Mouse (Mus musculus) lung, postnatal 0 days (tissue): ENCODE data around the gene Epha5. TPM values are rescaled to one million over a fixed set of nuclear protein-coding genes. Genes with fewer than 3 reads are reported as not detected.

Experiments
- ATAC-seq: fragments of 200-750 bp; cut with Nextera tagmentation; 2 replicates; pipeline ENCODE4 v1.8.0; 2017; ENCODE audit warnings: moderate library complexity
- DNase-seq: peaks from one replicate; pipeline ENCODE4 v3.0.0-alpha.2; 2016; ENCODE audit warnings: low spot score
- H3K27ac ChIP-seq: fragments of 300-500 bp; sonication (generic); 2 replicates; pipeline ENCODE4 v1.5.1; 2014; ENCODE audit warnings: antibody characterized with exemption, mild to moderate bottlenecking, low read length, mixed read lengths
- H3K27me3 ChIP-seq: fragments of 300-500 bp; sonication (generic); replicated peaks from 2 replicates; pipeline ENCODE4 v1.6.1; 2014; ENCODE audit warnings: low read length, mixed read lengths; ENCODE audit not compliant: insufficient read depth
- H3K36me3 ChIP-seq: fragments of 300-500 bp; sonication (generic); 2 replicates; pipeline ENCODE4 v1.6.1; 2014; ENCODE audit warnings: low read length, mixed read lengths; ENCODE audit not compliant: insufficient read depth
- H3K4me1 ChIP-seq: fragments of 300-500 bp; sonication (generic); 2 replicates; pipeline ENCODE4 v1.6.1; 2014; ENCODE audit warnings: antibody characterized with exemption, low read depth, low read length, mixed read lengths; ENCODE audit not compliant: insufficient read depth
- H3K4me2 ChIP-seq: fragments of 300-500 bp; sonication (generic); replicated peaks from 2 replicates; pipeline ENCODE4 v1.6.1; 2014; ENCODE audit warnings: low read depth, mild to moderate bottlenecking, low read length, moderate library complexity, mixed read lengths
- H3K4me3 ChIP-seq: fragments of 300-500 bp; sonication (generic); 2 replicates; pipeline ENCODE4 v1.5.1; 2014; ENCODE audit warnings: low read depth, low read length
- H3K9ac ChIP-seq: fragments of 300-500 bp; sonication (generic); replicated peaks from 2 replicates; pipeline ENCODE4 v1.6.1; 2014; ENCODE audit warnings: low read depth, mild to moderate bottlenecking
- H3K9me3 ChIP-seq: fragments of 300-500 bp; sonication (generic); 2 replicates; pipeline ENCODE4 v1.6.1; 2016; ENCODE audit warnings: low read length, mixed read lengths
- CTCF ChIP-seq: IDR thresholded peaks from 2 replicates; pipeline ENCODE4 v1.5.1; 2016; ENCODE audit warnings: antibody characterized with exemption, mild to moderate bottlenecking
- EP300 ChIP-seq: IDR thresholded peaks from 2 replicates; pipeline ENCODE4 v1.6.1; 2016; ENCODE audit warnings: antibody characterized with exemption, mild to moderate bottlenecking, control low read depth
- WGBS: fragments of 180-500 bp; shearing (Covaris S2); extraction: QIAGEN DNeasy Blood & Tissue Kit; methylation state at CpG from one replicate; pipeline ENCODE4 v1.1.7; 2014; 5-methylcytosine and 5-hydroxymethylcytosine counted together
- polyA plus RNA-seq: library from polyadenylated mRNA; unstranded; fragments of >200 nt; fragmentation: Nextera tagmentation; extraction: Ambion mirVana; gene quantifications from 2 replicates; pipeline ENCODE4 v1.2.1, GENCODE M21; 2015

The Epha5 gene
- polyA plus RNA-seq, 1 experiment from 2014 or later = 0.84 TPM

DNA sequence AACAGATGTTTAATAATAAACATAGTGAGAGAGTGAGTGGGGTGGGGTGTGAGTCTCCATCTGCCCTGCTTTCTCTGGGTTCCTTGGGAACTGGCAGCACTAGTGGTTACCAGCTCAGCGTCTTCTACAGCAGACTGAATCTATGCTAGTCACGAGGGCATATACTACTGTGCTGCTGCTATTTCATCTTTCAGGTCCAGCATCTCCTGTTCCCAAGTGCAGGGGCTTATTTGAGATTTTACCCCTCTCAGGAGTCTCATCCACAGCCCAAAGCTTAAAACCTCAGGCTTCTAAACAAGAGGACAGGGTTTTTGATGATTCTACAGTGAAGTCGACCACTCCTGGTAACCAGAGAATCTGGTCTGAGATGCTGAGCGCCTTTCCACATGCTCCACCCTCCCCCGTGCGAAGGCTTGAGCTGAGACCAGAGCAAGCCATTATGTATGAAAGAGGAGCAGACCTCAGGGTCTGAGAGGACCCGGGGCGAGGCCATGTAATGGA is 2.2 kb downstream of the Epha5 start:
- ATAC-seq (no peak), DNase-seq (no peak)
- 11% methylated on average over 8 of the region's 8 CpGs for WGBS
- H3K9ac ChIP-seq = no peak overlapping the region
- H3K27me3 ChIP-seq = peaks cover 7% of the 10 kb centered on the region
- H3K4me2 ChIP-seq = no peak overlapping the region
- H3K36me3 ChIP-seq = no peaks in the 10 kb centered on the region
- no peak overlapping the region for H3K27ac ChIP-seq
- peaks cover 8% of the 10 kb centered on the region; the same call in 1 of the 2 replicates for H3K4me1 ChIP-seq
- no peaks in the 10 kb centered on the region for H3K9me3 ChIP-seq
- no peak overlapping the region for H3K4me3 ChIP-seq
- no peak for TF ChIP-seq EP300
- TF ChIP-seq CTCF = no peak

DNA sequence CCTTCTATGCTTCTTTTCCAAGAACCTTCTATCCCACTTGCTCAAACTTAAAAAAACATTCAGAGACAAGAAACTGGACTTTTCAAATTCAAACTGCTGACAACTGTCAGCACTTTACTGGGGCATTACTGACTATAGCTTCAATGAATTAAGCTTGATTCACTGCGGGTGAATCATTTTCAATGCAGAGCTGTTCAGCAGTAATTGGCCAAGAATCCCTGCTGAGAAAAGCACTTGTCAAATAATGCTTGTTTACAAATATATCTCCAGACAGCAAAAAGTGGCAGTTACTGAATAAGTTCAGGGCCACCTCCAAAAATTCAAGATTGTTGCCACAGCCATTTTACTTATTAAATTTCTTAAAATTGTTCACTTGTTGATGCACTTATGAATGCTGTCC is 4.2 kb downstream of the Epha5 start:
- H3K4me2 ChIP-seq = no peak overlapping the region
- no peak overlapping the region for H3K4me3 ChIP-seq
- H3K27me3 ChIP-seq = peaks cover 7% of the 10 kb centered on the region
- H3K4me1 ChIP-seq = peaks cover 8% of the 10 kb centered on the region; the same call in 1 of the 2 replicates
- no peaks in the 10 kb centered on the region for H3K36me3 ChIP-seq
- H3K27ac ChIP-seq = no peak overlapping the region
- no peaks in the 10 kb centered on the region for H3K9me3 ChIP-seq
- TF ChIP-seq CTCF (no peak), EP300 (no peak)
- H3K9ac ChIP-seq = no peak overlapping the region
- ATAC-seq (no peak), DNase-seq (no peak)
- WGBS = 62% methylated on average over 1 of the region's 1 CpGs

DNA sequence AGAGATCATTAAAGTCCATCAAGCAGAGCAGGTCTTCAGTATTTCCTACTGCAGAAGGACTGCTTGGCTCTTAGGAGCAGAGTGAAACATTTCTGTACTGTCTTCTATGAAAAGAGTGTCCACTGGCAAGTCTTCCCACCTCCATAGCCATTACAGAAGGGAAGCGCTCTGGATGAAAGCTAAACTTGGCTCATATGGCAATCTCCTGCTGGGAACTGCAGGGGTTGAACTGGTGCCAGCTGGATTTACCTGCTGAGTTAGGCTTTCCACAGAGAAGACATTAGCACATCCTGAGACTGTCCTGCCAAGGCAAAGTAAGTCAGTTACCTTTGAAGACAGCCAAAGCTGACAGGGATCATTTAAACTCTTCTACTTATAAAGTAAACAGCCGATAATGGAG is 8.8 kb downstream of the Epha5 start:
- no peaks in the 10 kb centered on the region for H3K9me3 ChIP-seq
- 54% methylated on average over 2 of the region's 2 CpGs for WGBS
- H3K4me2 ChIP-seq = no peak overlapping the region
- H3K27me3 ChIP-seq = no peaks in the 10 kb centered on the region
- ATAC-seq (no peak), DNase-seq (no peak)
- no peak overlapping the region for H3K27ac ChIP-seq
- TF ChIP-seq EP300 = no peak
- TF ChIP-seq CTCF = no peak
- H3K4me1 ChIP-seq = no peaks in the 10 kb centered on the region
- no peaks in the 10 kb centered on the region for H3K36me3 ChIP-seq
- no peak overlapping the region for H3K4me3 ChIP-seq
- H3K9ac ChIP-seq = no peak overlapping the region

DNA sequence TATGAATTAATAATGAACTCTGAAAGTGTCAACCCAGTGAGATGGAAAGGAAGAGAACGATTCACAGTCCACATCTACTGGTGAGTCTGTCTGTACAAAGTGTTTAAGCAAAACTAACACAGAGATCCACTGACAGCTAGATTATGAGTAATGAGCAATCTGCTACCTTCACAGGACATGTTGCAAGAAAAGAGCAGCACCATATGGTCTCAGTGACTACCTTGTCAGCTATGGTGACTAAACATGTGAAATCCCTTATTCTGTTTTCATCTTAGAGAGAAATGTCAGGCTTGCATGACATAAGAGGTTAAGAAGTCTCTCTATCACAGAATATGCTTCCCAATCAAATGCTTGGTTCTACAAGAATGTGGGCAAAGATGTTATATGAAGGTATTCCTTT is 20.1 kb downstream of the Epha5 start:
- TF ChIP-seq EP300 = no peak
- no peak for TF ChIP-seq CTCF
- H3K27ac ChIP-seq = no peak overlapping the region
- H3K4me3 ChIP-seq = no peak overlapping the region
- H3K4me1 ChIP-seq = no peaks in the 10 kb centered on the region
- DNase-seq (no peak), ATAC-seq (no peak)
- H3K9ac ChIP-seq = no peak overlapping the region
- 72% methylated on average over 1 of the region's 1 CpGs for WGBS
- H3K27me3 ChIP-seq = no peaks in the 10 kb centered on the region
- no peaks in the 10 kb centered on the region for H3K9me3 ChIP-seq
- H3K36me3 ChIP-seq = no peaks in the 10 kb centered on the region
- no peak overlapping the region for H3K4me2 ChIP-seq

DNA sequence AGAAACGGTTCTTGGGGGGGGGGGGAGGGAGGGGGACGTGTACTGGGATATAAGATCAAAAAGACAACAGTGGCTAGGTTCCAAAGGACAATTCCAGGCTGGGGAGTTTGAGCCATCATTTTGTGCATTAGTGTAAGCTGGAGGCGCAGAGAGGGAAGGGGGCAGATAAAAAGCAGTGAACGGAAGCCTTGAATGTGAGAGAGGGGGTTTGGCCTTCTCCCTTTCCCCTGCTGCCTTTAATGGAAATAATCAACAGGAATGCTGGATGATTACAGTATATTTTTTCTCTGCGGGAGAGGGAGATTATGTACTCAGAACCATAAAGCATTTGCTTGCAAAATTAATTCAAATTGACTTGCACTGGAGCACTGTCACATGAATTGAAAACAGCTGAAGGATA is 51.8 kb downstream of the Epha5 start:
- Histone ChIP-seq H3K27me3 (no peaks in the 10 kb centered on the region), H3K4me3 (no peak overlapping the region), H3K36me3 (no peaks in the 10 kb centered on the region), H3K4me2 (no peak overlapping the region), H3K9me3 (no peaks in the 10 kb centered on the region), H3K9ac (no peak overlapping the region), H3K27ac (no peak overlapping the region), H3K4me1 (no peaks in the 10 kb centered on the region)
- TF ChIP-seq EP300 (no peak), CTCF (no peak)
- no peak for ATAC-seq
- no peak for DNase-seq
- 53% methylated on average over 5 of the region's 5 CpGs for WGBS

DNA sequence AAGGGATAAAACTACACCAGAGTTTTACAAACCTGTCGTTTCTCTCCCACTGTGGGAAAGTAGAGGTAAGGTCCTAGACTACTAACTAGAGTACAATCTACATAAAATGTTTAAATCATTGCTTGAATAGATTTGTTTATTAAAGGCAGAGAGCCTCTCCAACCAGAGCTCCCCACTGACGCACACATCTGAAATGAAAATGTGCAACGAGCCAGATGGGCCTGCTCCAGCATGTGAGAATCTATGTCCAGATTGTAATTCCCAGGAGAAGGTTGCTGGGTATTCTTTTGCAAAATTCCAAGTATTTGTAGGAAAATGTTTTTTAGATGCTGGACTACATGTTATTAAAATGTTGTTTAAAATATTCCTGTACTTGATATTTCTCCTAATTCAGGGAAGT is 57.8 kb downstream of the Epha5 start:
- Histone ChIP-seq H3K27ac (no peak overlapping the region), H3K27me3 (no peaks in the 10 kb centered on the region), H3K9ac (no peak overlapping the region), H3K36me3 (no peaks in the 10 kb centered on the region), H3K4me2 (no peak overlapping the region), H3K4me3 (no peak overlapping the region), H3K4me1 (no peaks in the 10 kb centered on the region), H3K9me3 (no peaks in the 10 kb centered on the region)
- TF ChIP-seq EP300 (no peak), CTCF (no peak)
- WGBS = 77% methylated on average over 3 of the region's 3 CpGs
- ATAC-seq (no peak), DNase-seq (no peak)

DNA sequence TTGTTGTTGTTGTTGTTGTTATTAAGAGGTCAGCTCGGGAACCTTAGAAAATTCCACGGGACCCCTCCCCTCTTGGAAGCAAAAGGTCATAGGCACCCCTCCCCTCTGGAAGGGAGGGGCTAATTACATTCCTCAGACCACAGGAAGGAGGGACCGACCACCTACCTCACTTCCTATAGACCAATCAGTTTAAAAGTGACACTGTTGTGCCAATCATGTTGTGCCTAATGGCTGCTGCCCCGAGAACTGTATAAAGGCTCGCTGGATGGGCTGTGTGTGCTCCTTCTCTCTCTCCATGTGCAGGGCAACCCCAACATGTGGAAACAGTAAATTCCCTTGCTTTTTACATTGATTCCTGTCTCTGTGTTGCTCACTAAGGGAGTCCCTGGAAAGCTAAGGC is 64.1 kb downstream of the Epha5 start:
- Histone ChIP-seq H3K9me3 (no peaks in the 10 kb centered on the region), H3K27ac (no peak overlapping the region), H3K36me3 (no peaks in the 10 kb centered on the region), H3K4me1 (no peaks in the 10 kb centered on the region), H3K4me3 (no peak overlapping the region), H3K27me3 (no peaks in the 10 kb centered on the region), H3K4me2 (no peak overlapping the region), H3K9ac (no peak overlapping the region)
- ATAC-seq = no peak
- no peak for DNase-seq
- TF ChIP-seq CTCF (no peak), EP300 (no peak)
- 70% methylated on average over 5 of the region's 5 CpGs for WGBS
